Mouse (Mus musculus): ENCODE data around the gene H2-Q10. TPM values are rescaled to one million over a fixed set of nuclear protein-coding genes. Genes with fewer than 3 reads are reported as not detected.

The H2-Q10 gene
- polyA plus RNA-seq, 1 experiment, result 8.3 TPM

GRCm38 (mm10) chr17:35490320-35490719, 20.4 kb downstream of the H2-Q10 start:
- H3K27me3 ChIP-seq (replicated peaks; ENCODE audit: control insufficient read depth, insufficient read depth, low read length), result no peaks in the 10 kb centered on the region
- H3K4me1 ChIP-seq (ENCODE audit: control insufficient read depth, insufficient read depth, low read length), result no peaks in the 10 kb centered on the region
- no peak overlapping the region for H3K4me3 ChIP-seq (ENCODE audit: insufficient read depth, low read depth, low read length)
- no peak for DNase-seq
- no peaks in the 10 kb centered on the region for H3K36me3 ChIP-seq (ENCODE audit: control insufficient read depth, insufficient read depth, low read length)
- no peak overlapping the region for H3K27ac ChIP-seq (ENCODE audit: insufficient read depth, low read depth, low read length)
- 59% methylated on average over 5 of the region's 5 CpGs for WGBS
- TF ChIP-seq POLR2A (IDR thresholded peaks at IDR 0.05; ENCODE audit: low read depth, low read length) (no peak), CTCF (conservative IDR thresholded peaks at IDR 0.05; ENCODE audit: insufficient read depth, insufficient read length, low read depth, low read length) (no peak)

GRCm38 (mm10) chr17:35497124-35497523, 27.2 kb downstream of the H2-Q10 start:
- 97% methylated on average over 7 of the region's 7 CpGs for WGBS
- no peaks in the 10 kb centered on the region for H3K36me3 ChIP-seq (ENCODE audit: control insufficient read depth, insufficient read depth, low read length)
- no peaks in the 10 kb centered on the region for H3K27me3 ChIP-seq (replicated peaks; ENCODE audit: control insufficient read depth, insufficient read depth, low read length)
- no peaks in the 10 kb centered on the region for H3K4me1 ChIP-seq (ENCODE audit: control insufficient read depth, insufficient read depth, low read length)
- H3K27ac ChIP-seq (ENCODE audit: insufficient read depth, low read depth, low read length), result no peak overlapping the region
- H3K4me3 ChIP-seq (ENCODE audit: insufficient read depth, low read depth, low read length), result no peak overlapping the region
- TF ChIP-seq POLR2A (IDR thresholded peaks at IDR 0.05; ENCODE audit: low read depth, low read length) (no peak), CTCF (conservative IDR thresholded peaks at IDR 0.05; ENCODE audit: insufficient read depth, insufficient read length, low read depth, low read length) (no peak)
- no peak for DNase-seq

DNA sequence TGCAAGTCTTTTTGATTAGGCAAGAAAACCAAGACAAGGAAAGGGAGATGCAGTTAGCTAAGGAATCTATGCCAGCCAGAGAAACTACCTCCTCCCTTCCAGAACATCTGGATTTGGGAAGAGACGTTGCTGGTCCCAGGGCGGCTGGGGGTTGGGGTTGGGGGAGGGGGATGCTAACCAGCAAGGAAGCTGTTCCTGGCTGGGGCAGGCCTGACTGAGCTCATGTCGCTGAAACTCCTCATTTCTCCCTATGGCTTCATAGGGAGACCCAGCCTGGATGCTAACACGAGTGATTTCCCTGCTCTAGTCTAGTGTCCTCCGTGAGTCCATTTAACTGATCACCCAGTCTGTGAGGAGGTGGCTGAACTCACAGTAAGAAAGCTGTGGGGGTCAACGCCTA, 32.3 kb downstream of the H2-Q10 start:
- no peak for TF ChIP-seq CTCF (conservative IDR thresholded peaks at IDR 0.05; ENCODE audit: insufficient read depth, insufficient read length, low read depth, low read length)
- TF ChIP-seq POLR2A (IDR thresholded peaks at IDR 0.05; ENCODE audit: low read depth, low read length), result no peak
- Histone ChIP-seq H3K4me1 (ENCODE audit: control insufficient read depth, insufficient read depth, low read length) (no peaks in the 10 kb centered on the region), H3K4me3 (ENCODE audit: insufficient read depth, low read depth, low read length) (no peak overlapping the region), H3K27ac (ENCODE audit: insufficient read depth, low read depth, low read length) (no peak overlapping the region), H3K27me3 (replicated peaks; ENCODE audit: control insufficient read depth, insufficient read depth, low read length) (no peaks in the 10 kb centered on the region), H3K36me3 (ENCODE audit: control insufficient read depth, insufficient read depth, low read length) (no peaks in the 10 kb centered on the region)
- 24% methylated on average over 6 of the region's 6 CpGs for WGBS
- no peak for DNase-seq

DNA sequence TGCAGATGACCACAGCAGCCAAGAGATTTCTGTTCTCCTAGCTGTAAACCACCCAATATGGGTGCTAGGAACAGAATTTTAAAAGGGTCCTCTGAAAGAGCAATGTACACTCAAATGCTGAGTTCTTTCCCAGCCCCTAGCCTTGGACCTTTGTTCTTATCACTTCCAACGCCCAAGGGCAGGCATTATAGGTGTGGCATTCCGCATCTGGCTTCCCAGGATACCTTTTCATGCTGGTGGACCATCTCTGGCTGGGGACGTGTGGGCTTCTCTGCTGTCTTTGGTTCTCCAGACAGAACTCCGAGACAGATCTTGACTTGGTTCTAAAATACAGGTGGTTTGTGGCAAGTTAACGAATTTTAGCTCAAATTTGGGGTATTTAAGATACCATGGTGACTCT, 32.9 kb downstream of the H2-Q10 start:
- no peaks in the 10 kb centered on the region for H3K4me1 ChIP-seq (ENCODE audit: control insufficient read depth, insufficient read depth, low read length)
- DNase-seq, result no peak
- WGBS, result 79% methylated on average over 5 of the region's 5 CpGs
- no peaks in the 10 kb centered on the region for H3K27me3 ChIP-seq (replicated peaks; ENCODE audit: control insufficient read depth, insufficient read depth, low read length)
- H3K27ac ChIP-seq (ENCODE audit: insufficient read depth, low read depth, low read length), result no peak overlapping the region
- no peak overlapping the region for H3K4me3 ChIP-seq (ENCODE audit: insufficient read depth, low read depth, low read length)
- no peaks in the 10 kb centered on the region for H3K36me3 ChIP-seq (ENCODE audit: control insufficient read depth, insufficient read depth, low read length)
- TF ChIP-seq POLR2A (IDR thresholded peaks at IDR 0.05; ENCODE audit: low read depth, low read length), result no peak
- no peak for TF ChIP-seq CTCF (conservative IDR thresholded peaks at IDR 0.05; ENCODE audit: insufficient read depth, insufficient read length, low read depth, low read length)

DNA sequence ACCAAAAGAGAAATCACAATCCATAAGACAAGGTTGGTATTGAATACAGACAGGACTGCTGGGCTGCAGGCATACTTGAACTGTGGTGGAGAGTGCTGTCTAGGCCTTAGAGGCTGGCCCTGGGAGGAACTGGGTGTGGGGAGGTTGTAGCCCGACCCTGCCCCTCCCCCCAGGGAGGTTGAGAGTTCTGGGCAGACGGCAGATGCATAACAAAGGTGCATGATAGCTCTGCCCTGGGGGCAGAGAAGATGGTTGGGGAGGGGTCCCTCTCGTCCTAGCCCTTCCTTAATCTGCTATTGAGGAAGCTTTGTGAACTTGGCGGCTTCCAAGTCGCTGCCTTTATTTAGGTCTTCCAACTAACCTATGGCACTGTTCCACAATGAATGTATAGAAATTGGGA, 34.0 kb downstream of the H2-Q10 start:
- WGBS, result 48% methylated on average over 5 of the region's 5 CpGs
- no peak for TF ChIP-seq CTCF (conservative IDR thresholded peaks at IDR 0.05; ENCODE audit: insufficient read depth, insufficient read length, low read depth, low read length)
- TF ChIP-seq POLR2A (IDR thresholded peaks at IDR 0.05; ENCODE audit: low read depth, low read length), result no peak
- Histone ChIP-seq H3K27me3 (replicated peaks; ENCODE audit: control insufficient read depth, insufficient read depth, low read length) (no peaks in the 10 kb centered on the region), H3K36me3 (ENCODE audit: control insufficient read depth, insufficient read depth, low read length) (no peaks in the 10 kb centered on the region), H3K27ac (ENCODE audit: insufficient read depth, low read depth, low read length) (no peak overlapping the region), H3K4me1 (ENCODE audit: control insufficient read depth, insufficient read depth, low read length) (no peaks in the 10 kb centered on the region), H3K4me3 (ENCODE audit: insufficient read depth, low read depth, low read length) (no peak overlapping the region)
- no peak for DNase-seq

DNA sequence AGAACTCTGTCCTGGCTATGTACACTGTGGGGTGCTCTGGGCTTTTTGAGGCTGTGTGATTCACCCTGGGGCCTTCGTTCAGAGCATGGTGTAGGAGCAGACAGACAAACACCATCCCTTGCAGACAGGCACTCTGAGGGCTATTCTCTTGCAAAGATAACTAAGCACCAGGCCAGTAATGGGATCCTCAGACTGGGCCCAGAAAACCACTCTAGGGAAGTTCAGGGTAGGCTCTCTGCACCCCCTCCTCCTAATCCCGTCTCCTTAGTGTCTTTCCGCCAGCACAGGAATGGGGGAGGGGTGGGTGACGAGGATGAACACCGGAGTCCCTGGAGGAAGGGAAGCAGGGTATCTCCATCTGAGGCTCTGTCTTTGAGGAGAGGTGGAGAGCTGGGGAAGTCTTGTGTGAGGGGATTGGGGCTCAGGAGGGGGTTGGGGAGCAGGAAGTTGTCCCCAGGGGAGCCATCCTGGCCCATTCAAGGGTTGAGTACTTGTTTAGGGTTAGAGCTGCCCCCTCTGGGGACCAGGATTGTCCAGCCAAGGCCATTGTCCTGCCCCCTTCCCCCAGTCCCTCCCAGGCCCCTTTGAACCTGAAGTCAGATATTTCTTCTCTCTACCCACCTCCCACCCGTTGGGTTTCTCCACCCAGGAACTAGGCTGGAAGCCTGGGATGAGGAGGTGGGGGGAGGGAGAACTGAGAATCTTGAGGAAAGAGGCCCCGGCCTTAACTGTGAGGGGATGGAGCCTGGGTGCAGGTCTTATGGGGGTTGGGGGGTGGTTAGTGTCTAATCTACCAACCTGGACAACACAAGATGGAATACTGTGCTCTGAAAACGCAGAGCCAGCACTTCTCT, 35.0 kb downstream of the H2-Q10 start:
- Histone ChIP-seq H3K27ac (ENCODE audit: insufficient read depth, low read depth, low read length) (no peak overlapping the region), H3K27me3 (replicated peaks; ENCODE audit: control insufficient read depth, insufficient read depth, low read length) (no peaks in the 10 kb centered on the region), H3K4me3 (ENCODE audit: insufficient read depth, low read depth, low read length) (no peak overlapping the region), H3K4me1 (ENCODE audit: control insufficient read depth, insufficient read depth, low read length) (no peaks in the 10 kb centered on the region), H3K36me3 (ENCODE audit: control insufficient read depth, insufficient read depth, low read length) (no peaks in the 10 kb centered on the region)
- WGBS, result 54% methylated on average over 8 of the region's 8 CpGs
- no peak for DNase-seq
- TF ChIP-seq CTCF (conservative IDR thresholded peaks at IDR 0.05; ENCODE audit: insufficient read depth, insufficient read length, low read depth, low read length) (no peak), POLR2A (IDR thresholded peaks at IDR 0.05; ENCODE audit: low read depth, low read length) (no peak)

DNA sequence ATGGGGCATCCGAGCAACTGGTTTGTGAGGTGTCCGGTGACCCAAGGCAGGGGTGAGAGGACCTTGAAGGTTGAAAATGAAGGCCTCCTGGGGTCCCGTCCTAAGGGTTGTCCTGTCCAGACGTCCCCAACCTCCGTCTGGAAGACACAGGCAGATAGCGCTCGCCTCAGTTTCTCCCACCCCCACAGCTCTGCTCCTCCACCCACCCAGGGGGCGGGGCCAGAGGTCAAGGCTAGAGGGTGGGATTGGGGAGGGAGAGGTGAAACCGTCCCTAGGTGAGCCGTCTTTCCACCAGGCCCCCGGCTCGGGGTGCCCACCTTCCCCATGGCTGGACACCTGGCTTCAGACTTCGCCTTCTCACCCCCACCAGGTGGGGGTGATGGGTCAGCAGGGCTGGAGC, 35.9 kb downstream of the H2-Q10 start, which contains the start of gene Pou5f1:
Pou5f1 (plus strand) TSS at position 243 of the 400 bp plus-strand sequence.
- Histone ChIP-seq H3K4me1 (ENCODE audit: control insufficient read depth, insufficient read depth, low read length) (no peaks in the 10 kb centered on the region), H3K4me3 (ENCODE audit: insufficient read depth, low read depth, low read length) (no peak within 1 kb of the TSS), H3K27ac (ENCODE audit: insufficient read depth, low read depth, low read length) (no peak within 1 kb of the TSS), H3K27me3 (replicated peaks; ENCODE audit: control insufficient read depth, insufficient read depth, low read length) (no peaks in the 10 kb centered on the region), H3K36me3 (ENCODE audit: control insufficient read depth, insufficient read depth, low read length) (no peaks in the 10 kb centered on the region)
- 74% methylated on average over 13 of the region's 13 CpGs for WGBS
- no peak for DNase-seq
- TF ChIP-seq POLR2A (IDR thresholded peaks at IDR 0.05; ENCODE audit: low read depth, low read length), result no peak
- TF ChIP-seq CTCF (conservative IDR thresholded peaks at IDR 0.05; ENCODE audit: insufficient read depth, insufficient read length, low read depth, low read length), result no peak

Data from kidney, adult 2 months (tissue).